Mouse (Mus musculus) MEL (cell line): ENCODE measurements around the gene Glis1. TPM values are rescaled to one million over a fixed set of nuclear protein-coding genes. Genes with fewer than 3 reads are reported as not detected.

Source experiments
- DNase-seq: peaks from one replicate; pipeline ENCODE4 v3.0.0; 2011; ENCODE audit warnings: low read depth, low spot score
- H3K27ac ChIP-seq: 2 replicates; pipeline ENCODE4 v1.5.1; 2012; ENCODE audit warnings: low read depth, mild to moderate bottlenecking, control low read depth, low read length, moderate library complexity; ENCODE audit not compliant: control insufficient read depth
- H3K27me3 ChIP-seq, 2 experiments: fragments of 150-350 bp in 1 of 2; sonication (generic) in 1 of 2; 2 replicates each; pipeline ENCODE4 v1.6.1; 2012; ENCODE audit warnings: low read length in 2 of 2, mild to moderate bottlenecking in 2 of 2, improper control_type of control experiment in 1 of 2, moderate library complexity in 1 of 2; ENCODE audit not compliant: insufficient read depth in 2 of 2, control insufficient read depth in 1 of 2
- H3K36me3 ChIP-seq, 2 experiments: 2 replicates each; pipeline ENCODE4 v1.6.1; 2012 to 2014; ENCODE audit warnings: low read length in 2 of 2, improper control_type of control experiment in 1 of 2, inconsistent platforms in 1 of 2, mild to moderate bottlenecking in 1 of 2; ENCODE audit not compliant: insufficient read depth in 2 of 2, control insufficient read depth in 1 of 2
- H3K4me1 ChIP-seq, 2 experiments: fragments of 150-350 bp in 1 of 2; sonication (generic) in 1 of 2; 2 replicates each; pipeline ENCODE4 v1.6.1; 2012; ENCODE audit warnings: low read length in 2 of 2, improper control_type of control experiment in 1 of 2, mild to moderate bottlenecking in 1 of 2; ENCODE audit not compliant: insufficient read depth in 2 of 2, control insufficient read depth in 1 of 2
- H3K4me3 ChIP-seq, 2 experiments: fragments of 150-350 bp in 1 of 2; sonication (generic) in 1 of 2; 2 replicates each; pipeline ENCODE4 v1.5.1; 2012; ENCODE audit warnings: low read depth in 2 of 2, low read length in 2 of 2, mild to moderate bottlenecking in 2 of 2, moderate library complexity in 2 of 2, control low read depth in 1 of 2, improper control_type of control experiment in 1 of 2; ENCODE audit not compliant: control insufficient read depth in 1 of 2, insufficient read depth in 1 of 2
- H3K79me2 ChIP-seq: 2 replicates; pipeline ENCODE4 v1.6.1; 2012; ENCODE audit warnings: mild to moderate bottlenecking, low read length, moderate library complexity; ENCODE audit not compliant: control insufficient read depth, poor library complexity, insufficient read depth
- H3K9ac ChIP-seq: 2 replicates; pipeline ENCODE4 v1.6.1; 2012; ENCODE audit warnings: low read depth, mild to moderate bottlenecking, control low read depth, low read length, moderate library complexity; ENCODE audit not compliant: control insufficient read depth, poor library complexity, severe bottlenecking
- H3K9me3 ChIP-seq: fragments of 150-350 bp; sonication (generic); replicated peaks from 2 replicates; pipeline ENCODE4 v1.6.1; 2012; ENCODE audit warnings: mild to moderate bottlenecking, low read length, improper control_type of control experiment, moderate library complexity; ENCODE audit not compliant: insufficient read depth
- CHD2 ChIP-seq: IDR thresholded peaks from 2 replicates; pipeline ENCODE4 v1.6.1; 2011; ENCODE audit warnings: low read length, improper control_type of control experiment
- CTCF ChIP-seq, 3 experiments: IDR thresholded peaks in 2 of 3; conservative IDR thresholded peaks in 1 of 3; 2 replicates each; pipeline ENCODE4 v1.5.1; 2011 to 2012; ENCODE audit warnings: low read length in 3 of 3, low read depth in 2 of 3, mild to moderate bottlenecking in 2 of 3, improper control_type of control experiment in 1 of 3, inconsistent platforms in 1 of 3, mixed read lengths in 1 of 3, moderate library complexity in 1 of 3; ENCODE audit not compliant: control insufficient read depth in 1 of 3, insufficient read depth in 1 of 3, poor library complexity in 1 of 3, severe bottlenecking in 1 of 3
- ELF1 ChIP-seq: IDR thresholded peaks from 2 replicates; pipeline ENCODE4 v1.6.1; 2014; ENCODE audit warnings: low read depth, mild to moderate bottlenecking, inconsistent platforms, low read length, improper control_type of control experiment, moderate library complexity
- GABPA ChIP-seq: IDR thresholded peaks from 2 replicates; pipeline ENCODE4 v1.6.1; 2012; ENCODE audit warnings: low read depth, mild to moderate bottlenecking, inconsistent platforms, low read length, improper control_type of control experiment, moderate library complexity
- GATA1 ChIP-seq: IDR thresholded peaks from 2 replicates; pipeline ENCODE4 v1.6.1; 2011; ENCODE audit warnings: low read depth, low read length, improper control_type of control experiment
- HCFC1 ChIP-seq: IDR thresholded peaks from 2 replicates; pipeline ENCODE4 v1.6.1; 2012; ENCODE audit warnings: low read depth, mild to moderate bottlenecking, inconsistent platforms, low read length, improper control_type of control experiment, moderate library complexity
- MAX ChIP-seq: IDR thresholded peaks from 2 replicates; pipeline ENCODE4 v1.6.1; 2011; ENCODE audit warnings: low read length, improper control_type of control experiment
- MEF2A ChIP-seq: IDR thresholded peaks from 2 replicates; pipeline ENCODE4 v1.6.1; 2014; ENCODE audit warnings: low read depth, mild to moderate bottlenecking, inconsistent platforms, low read length, improper control_type of control experiment; ENCODE audit not compliant: poor library complexity, insufficient replicate concordance, severe bottlenecking; ENCODE audit errors: extremely low read depth
- MYC ChIP-seq: IDR thresholded peaks from 2 replicates; pipeline ENCODE4 v1.6.1; 2011; ENCODE audit warnings: low read depth, mild to moderate bottlenecking, low read length, improper control_type of control experiment, moderate library complexity
- NELFE ChIP-seq: IDR thresholded peaks from 2 replicates; pipeline ENCODE4 v1.6.1; 2011; ENCODE audit warnings: low read depth, low read length, improper control_type of control experiment
- RAD21 ChIP-seq: IDR thresholded peaks from 2 replicates; pipeline ENCODE4 v1.6.1; 2011; ENCODE audit warnings: mild to moderate bottlenecking, low read depth, low read length, improper control_type of control experiment
- SIN3A ChIP-seq: IDR thresholded peaks from 2 replicates; pipeline ENCODE4 v1.6.1; 2012; ENCODE audit warnings: low read length, improper control_type of control experiment, inconsistent platforms
- ZNF384 ChIP-seq: IDR thresholded peaks from 2 replicates; pipeline ENCODE4 v1.6.1; 2012; ENCODE audit warnings: low read depth, mild to moderate bottlenecking, inconsistent platforms, low read length, improper control_type of control experiment
- polyA plus RNA-seq, 2 experiments: library from polyadenylated mRNA; stranded (reverse) in 1 of 2; unstranded in 1 of 2; fragments of >175 nt in 1 of 2; fragments of >200 nt in 1 of 2; gene quantifications; 2 replicates each; pipeline versions ENCODE4 v1.2.1 to v1.2.4; 2012; ENCODE audit warnings: low replicate concordance in 2 of 2, low read depth in 1 of 2; ENCODE audit not compliant: insufficient read length in 2 of 2, insufficient read depth in 1 of 2, missing spikeins in 1 of 2
- total RNA-seq: library from RNA; depleted of rRNA; stranded (reverse); fragments of 300-350 nt; gene quantifications from 2 replicates; pipeline ENCODE4 v1.2.3, GENCODE M21; 2012

The Glis1 gene
- total and polyA plus RNA-seq, 3 experiments: 0.46 to 0.93 TPM; not detected in 1

GRCm38 (mm10) chr4:107628226-107628625 is 193.8 kb downstream of the Glis1 start:
- DNase-seq: no peak
- Histone ChIP-seq H3K27ac (no peak overlapping the region), H3K4me3 (no peak overlapping the region), H3K9me3 (no peaks in the 10 kb centered on the region), H3K4me1 (no peaks in the 10 kb centered on the region), H3K79me2 (no peaks in the 10 kb centered on the region), H3K36me3 (no peaks in the 10 kb centered on the region), H3K27me3 (no peaks in the 10 kb centered on the region), H3K9ac (no peak overlapping the region)
- TF ChIP-seq MYC (no peak), CTCF (IDR thresholded peaks at IDR 0.05 in 2 of 3, conservative IDR thresholded peaks at IDR 0.05 in 1 of 3; ENCODE audit: control insufficient read depth in 1 of 3, insufficient read depth in 1 of 3, low read depth in 2 of 3, low read length in 3 of 3, poor library complexity in 1 of 3, severe bottlenecking in 1 of 3) (no peak), HCFC1 (no peak), SIN3A (no peak), MEF2A (no peak), ZNF384 (no peak), CHD2 (no peak), GABPA (no peak), GATA1 (no peak)

DNA sequence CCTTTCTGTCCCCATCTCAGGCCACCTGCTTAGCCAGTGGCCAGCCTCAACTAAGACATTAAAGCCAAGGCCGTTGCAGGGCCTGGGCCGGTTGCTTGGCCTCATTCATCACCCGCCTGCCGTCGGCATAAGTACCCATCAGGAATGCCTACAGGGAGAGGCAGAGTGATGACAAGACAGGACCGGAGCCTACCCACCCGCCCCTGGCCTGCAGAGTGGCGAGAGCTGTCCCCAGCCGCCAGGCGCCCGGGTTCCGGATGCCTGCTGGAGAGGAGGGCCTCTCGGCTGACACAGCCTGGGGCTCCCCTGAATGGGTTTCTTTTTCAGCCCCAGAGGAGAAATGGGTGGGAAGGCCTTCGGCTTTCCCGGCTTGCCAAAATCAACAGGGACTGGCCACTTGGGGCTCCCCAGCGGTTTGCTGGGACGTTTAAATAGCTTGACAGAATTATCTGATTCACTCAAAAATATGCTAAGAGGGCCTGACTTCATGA is 194.6 kb downstream of the Glis1 start:
- H3K79me2 ChIP-seq: no peaks in the 10 kb centered on the region
- H3K4me1 ChIP-seq: no peaks in the 10 kb centered on the region
- no peak overlapping the region for H3K9ac ChIP-seq
- no peak for TF ChIP-seq ELF1
- H3K27ac ChIP-seq: no peak overlapping the region
- no peaks in the 10 kb centered on the region for H3K27me3 ChIP-seq
- H3K36me3 ChIP-seq: no peaks in the 10 kb centered on the region
- DNase-seq: no peak
- H3K9me3 ChIP-seq: no peaks in the 10 kb centered on the region
- no peak overlapping the region for H3K4me3 ChIP-seq

DNA sequence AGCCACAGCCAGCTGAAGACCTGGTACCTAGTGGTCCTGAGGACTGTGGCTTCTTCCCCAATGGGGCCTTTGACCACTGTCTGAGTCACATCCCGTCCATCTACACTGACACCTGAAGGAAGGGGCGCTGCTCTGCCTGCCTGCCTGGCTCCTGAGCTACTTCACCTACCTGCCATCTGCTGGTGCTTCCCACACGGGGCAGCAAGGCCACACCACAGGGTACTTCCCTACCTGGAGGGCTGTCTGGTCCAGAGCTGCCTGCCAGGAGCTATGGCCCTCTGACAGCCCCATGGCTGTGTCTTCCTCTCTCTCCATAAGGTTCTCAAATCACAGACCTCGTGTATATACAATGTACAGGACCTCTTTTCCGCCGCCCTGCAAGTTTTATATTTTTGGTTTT is 200.2 kb downstream of the Glis1 start:
- Histone ChIP-seq H3K36me3 (no peaks in the 10 kb centered on the region), H3K4me1 (no peaks in the 10 kb centered on the region), H3K4me3 (no peak overlapping the region), H3K79me2 (no peaks in the 10 kb centered on the region), H3K27ac (no peak overlapping the region), H3K9me3 (no peaks in the 10 kb centered on the region), H3K9ac (no peak overlapping the region), H3K27me3 (no peaks in the 10 kb centered on the region)
- TF ChIP-seq NELFE (no peak), MAX (no peak), GATA1 (no peak), RAD21 (no peak)
- DNase-seq: no peak
